Mouse (Mus musculus): ENCODE data around the gene Gm5475. TPM values are rescaled to one million over a fixed set of nuclear protein-coding genes. Genes with fewer than 3 reads are reported as not detected.
A peak's percentile ranks its signal among the peaks of the same experiment; 100 is the strongest.
"Not testable (repeated sequence)": the region's sequence is repeated elsewhere in the genome, so short reads cannot be mapped to it uniquely, and the experiment has no call there.

The Gm5475 gene
- polyA plus RNA-seq (2014; fragmentation: Nextera tagmentation; extraction: Ambion mirVana): 0.14 TPM in 1 of 2 replicates, not detected in the other

- 24% methylated on average over 3 of the region's 3 CpGs for WGBS
- H3K27ac ChIP-seq (ENCODE audit: low read depth, low read length): peak within 1 kb of the TSS; percentile 49
- peak within 1 kb of the TSS; percentile 96 for H3K4me2 ChIP-seq (replicated peaks; ENCODE audit: low read depth, low read length)
- H3K4me3 ChIP-seq (ENCODE audit: low read length): peak within 1 kb of the TSS; percentile 94
- H3K9ac ChIP-seq (ENCODE audit: low read depth, low read length): peak within 1 kb of the TSS; percentile 91
- not testable (repeated sequence) for H3K9me3 ChIP-seq (ENCODE audit: control insufficient read depth, low read length); H3K36me3 ChIP-seq (ENCODE audit: control insufficient read depth, insufficient read depth, low read length); ATAC-seq (ENCODE audit: low FRiP score, low TSS enrichment); H3K27me3 ChIP-seq (ENCODE audit: control insufficient read depth, insufficient read depth, low read length)
- H3K4me1 ChIP-seq (ENCODE audit: control insufficient read depth, insufficient read depth, low read length): peaks cover 46% of the 10 kb centered on the region
Observed at GRCm38 (mm10) chr15:100421758-100422197, at the start of gene Gm5475. Gene Gm5475, plus strand, starts transcription at chr15:100422147.

- 39% methylated on average over 5 of the region's 5 CpGs for WGBS
- no peaks in the 10 kb centered on the region for H3K27me3 ChIP-seq (ENCODE audit: control insufficient read depth, insufficient read depth, low read length)
- H3K9me3 ChIP-seq (ENCODE audit: control insufficient read depth, low read length): peaks cover 8% of the 10 kb centered on the region
- no peak overlapping the region for H3K4me3 ChIP-seq (ENCODE audit: low read length)
- H3K4me2 ChIP-seq (replicated peaks; ENCODE audit: low read depth, low read length): no peak overlapping the region
- H3K4me1 ChIP-seq (ENCODE audit: control insufficient read depth, insufficient read depth, low read length): no peaks in the 10 kb centered on the region
- no peaks in the 10 kb centered on the region for H3K36me3 ChIP-seq (ENCODE audit: control insufficient read depth, insufficient read depth, low read length)
- H3K9ac ChIP-seq (ENCODE audit: low read depth, low read length): no peak overlapping the region
- no peak for ATAC-seq (ENCODE audit: low FRiP score, low TSS enrichment)
- H3K27ac ChIP-seq (ENCODE audit: low read depth, low read length): no peak overlapping the region
Observed at GRCm38 (mm10) chr15:100375066-100375465, 46.9 kb upstream of the Gm5475 start.

GRCm38 (mm10) chr15:100377847-100378505 is 44.0 kb upstream of the Gm5475 start:
- not testable (repeated sequence) for H3K4me3 ChIP-seq (ENCODE audit: low read length); H3K27ac ChIP-seq (ENCODE audit: low read depth, low read length); H3K4me2 ChIP-seq (replicated peaks; ENCODE audit: low read depth, low read length); H3K27me3 ChIP-seq (ENCODE audit: control insufficient read depth, insufficient read depth, low read length); H3K4me1 ChIP-seq (ENCODE audit: control insufficient read depth, insufficient read depth, low read length); H3K9ac ChIP-seq (ENCODE audit: low read depth, low read length); H3K36me3 ChIP-seq (ENCODE audit: control insufficient read depth, insufficient read depth, low read length); H3K9me3 ChIP-seq (ENCODE audit: control insufficient read depth, low read length)
- WGBS: 32% methylated on average over 3 of the region's 9 CpGs
- 0 out of 2 replicates have a peak, but pooled peaks have one; percentile 32 for ATAC-seq (ENCODE audit: low FRiP score, low TSS enrichment)

- Histone ChIP-seq H3K4me2 (replicated peaks; ENCODE audit: low read depth, low read length) (no peak overlapping the region), H3K9me3 (ENCODE audit: control insufficient read depth, low read length) (no peaks in the 10 kb centered on the region), H3K36me3 (ENCODE audit: control insufficient read depth, insufficient read depth, low read length) (no peaks in the 10 kb centered on the region), H3K27ac (ENCODE audit: low read depth, low read length) (no peak overlapping the region), H3K9ac (ENCODE audit: low read depth, low read length) (no peak overlapping the region), H3K27me3 (ENCODE audit: control insufficient read depth, insufficient read depth, low read length) (no peaks in the 10 kb centered on the region), H3K4me3 (ENCODE audit: low read length) (no peak overlapping the region), H3K4me1 (ENCODE audit: control insufficient read depth, insufficient read depth, low read length) (no peaks in the 10 kb centered on the region)
- ATAC-seq (ENCODE audit: low FRiP score, low TSS enrichment): no peak
- 92% methylated on average over 8 of the region's 8 CpGs for WGBS
Observed at GRCm38 (mm10) chr15:100379658-100380057, 42.3 kb upstream of the Gm5475 start.

- WGBS: 53% methylated on average over 2 of the region's 2 CpGs
Observed at GRCm38 (mm10) chr15:100380104-100380503, 41.8 kb upstream of the Gm5475 start.

GRCm38 (mm10) chr15:100385705-100386104 is 36.2 kb upstream of the Gm5475 start:
- Histone ChIP-seq H3K36me3 (ENCODE audit: control insufficient read depth, insufficient read depth, low read length) (no peaks in the 10 kb centered on the region), H3K27ac (ENCODE audit: low read depth, low read length) (no peak overlapping the region), H3K9me3 (ENCODE audit: control insufficient read depth, low read length) (no peaks in the 10 kb centered on the region), H3K4me1 (ENCODE audit: control insufficient read depth, insufficient read depth, low read length) (peaks cover 8% of the 10 kb centered on the region), H3K27me3 (ENCODE audit: control insufficient read depth, insufficient read depth, low read length) (no peaks in the 10 kb centered on the region), H3K4me3 (ENCODE audit: low read length) (no peak overlapping the region), H3K4me2 (replicated peaks; ENCODE audit: low read depth, low read length) (no peak overlapping the region), H3K9ac (ENCODE audit: low read depth, low read length) (no peak overlapping the region)
- 88% methylated on average over 9 of the region's 9 CpGs for whole genome bisulfite sequencing
- no peak for ATAC-seq (ENCODE audit: low FRiP score, low TSS enrichment)

More at GRCm38 (mm10) chr15:100380104-100380503, 41.8 kb upstream of the Gm5475 start:
- no peak for ATAC-seq (ENCODE audit: low FRiP score, low TSS enrichment)
- H3K36me3 ChIP-seq (ENCODE audit: control insufficient read depth, insufficient read depth, low read length): no peaks in the 10 kb centered on the region
- no peak overlapping the region for H3K9ac ChIP-seq (ENCODE audit: low read depth, low read length)
- H3K27ac ChIP-seq (ENCODE audit: low read depth, low read length): no peak overlapping the region
- no peaks in the 10 kb centered on the region for H3K4me1 ChIP-seq (ENCODE audit: control insufficient read depth, insufficient read depth, low read length)
- no peaks in the 10 kb centered on the region for H3K27me3 ChIP-seq (ENCODE audit: control insufficient read depth, insufficient read depth, low read length)
- no peak overlapping the region for H3K4me2 ChIP-seq (replicated peaks; ENCODE audit: low read depth, low read length)
- no peaks in the 10 kb centered on the region for H3K9me3 ChIP-seq (ENCODE audit: control insufficient read depth, low read length)
- H3K4me3 ChIP-seq (ENCODE audit: low read length): no peak overlapping the region

- peaks cover 8% of the 10 kb centered on the region for H3K4me1 ChIP-seq (ENCODE audit: control insufficient read depth, insufficient read depth, low read length)
- H3K4me3 ChIP-seq (ENCODE audit: low read length): no peak overlapping the region
- H3K36me3 ChIP-seq (ENCODE audit: control insufficient read depth, insufficient read depth, low read length): no peaks in the 10 kb centered on the region
- 89% methylated on average over 17 of the region's 17 CpGs for WGBS
- H3K9ac ChIP-seq (ENCODE audit: low read depth, low read length): no peak overlapping the region
- no peak for ATAC-seq (ENCODE audit: low FRiP score, low TSS enrichment)
- no peaks in the 10 kb centered on the region for H3K27me3 ChIP-seq (ENCODE audit: control insufficient read depth, insufficient read depth, low read length)
- H3K27ac ChIP-seq (ENCODE audit: low read depth, low read length): no peak overlapping the region
- H3K4me2 ChIP-seq (replicated peaks; ENCODE audit: low read depth, low read length): no peak overlapping the region
- no peaks in the 10 kb centered on the region for H3K9me3 ChIP-seq (ENCODE audit: control insufficient read depth, low read length)
Observed at GRCm38 (mm10) chr15:100387544-100388223, 34.3 kb upstream of the Gm5475 start.

- H3K9me3 ChIP-seq (ENCODE audit: control insufficient read depth, low read length): no peaks in the 10 kb centered on the region
- ATAC-seq (ENCODE audit: low FRiP score, low TSS enrichment): no peak
- H3K27ac ChIP-seq (ENCODE audit: low read depth, low read length): no peak overlapping the region
- H3K4me1 ChIP-seq (ENCODE audit: control insufficient read depth, insufficient read depth, low read length): peaks cover 8% of the 10 kb centered on the region
- WGBS: 78% methylated on average over 16 of the region's 16 CpGs
- H3K27me3 ChIP-seq (ENCODE audit: control insufficient read depth, insufficient read depth, low read length): no peaks in the 10 kb centered on the region
- H3K9ac ChIP-seq (ENCODE audit: low read depth, low read length): no peak overlapping the region
- H3K4me3 ChIP-seq (ENCODE audit: low read length): no peak overlapping the region
- H3K36me3 ChIP-seq (ENCODE audit: control insufficient read depth, insufficient read depth, low read length): peaks cover under 1% of the 10 kb centered on the region; the same call in 1 of the 2 replicates
- no peak overlapping the region for H3K4me2 ChIP-seq (replicated peaks; ENCODE audit: low read depth, low read length)
Observed at GRCm38 (mm10) chr15:100388224-100388835, 33.6 kb upstream of the Gm5475 start.

- Histone ChIP-seq H3K36me3 (ENCODE audit: control insufficient read depth, insufficient read depth, low read length) (peaks cover 6% of the 10 kb centered on the region), H3K9me3 (ENCODE audit: control insufficient read depth, low read length) (no peaks in the 10 kb centered on the region), H3K27me3 (ENCODE audit: control insufficient read depth, insufficient read depth, low read length) (no peaks in the 10 kb centered on the region), H3K4me1 (ENCODE audit: control insufficient read depth, insufficient read depth, low read length) (peaks cover 8% of the 10 kb centered on the region), H3K4me2 (replicated peaks; ENCODE audit: low read depth, low read length) (no peak overlapping the region), H3K27ac (ENCODE audit: low read depth, low read length) (no peak overlapping the region), H3K9ac (ENCODE audit: low read depth, low read length) (no peak overlapping the region), H3K4me3 (ENCODE audit: low read length) (no peak overlapping the region)
- ATAC-seq (ENCODE audit: low FRiP score, low TSS enrichment): no peak
- 41% methylated on average over 9 of the region's 9 CpGs for WGBS
Observed at GRCm38 (mm10) chr15:100388886-100389285, 33.1 kb upstream of the Gm5475 start.
